Mouse (Mus musculus): ENCODE data around the gene Sncb.

- no peak for TF ChIP-seq CTCF (IDR thresholded peaks at IDR 0.05; ENCODE audit: borderline replicate concordance, control insufficient read depth, extremely low read depth, insufficient read depth, low read length, poor library complexity)
- no peak for TF ChIP-seq POLR2A (IDR thresholded peaks at IDR 0.05; ENCODE audit: control insufficient read depth, extremely low read depth, insufficient read depth, low read length, poor library complexity)
Measured at GRCm38 (mm10) chr13:54803010-54803409, 36.6 kb upstream of the Sncb start.
